Mouse (Mus musculus) MEL (cell line): ENCODE results near the gene Iqsec1. TPM values are rescaled to one million over a fixed set of nuclear protein-coding genes. Genes with fewer than 3 reads are reported as not detected.

Experiments
- DNase-seq: peaks from one replicate; pipeline ENCODE4 v3.0.0; 2011; ENCODE audit warnings: low read depth, low spot score
- H3K27ac ChIP-seq: 2 replicates; pipeline ENCODE4 v1.5.1; 2012; ENCODE audit warnings: low read depth, mild to moderate bottlenecking, control low read depth, low read length, moderate library complexity; ENCODE audit not compliant: control insufficient read depth
- H3K27me3 ChIP-seq, 2 experiments: fragments of 150-350 bp in 1 of 2; sonication (generic) in 1 of 2; 2 replicates each; pipeline ENCODE4 v1.6.1; 2012; ENCODE audit warnings: low read length in 2 of 2, mild to moderate bottlenecking in 2 of 2, improper control_type of control experiment in 1 of 2, moderate library complexity in 1 of 2; ENCODE audit not compliant: insufficient read depth in 2 of 2, control insufficient read depth in 1 of 2
- H3K36me3 ChIP-seq, 2 experiments: 2 replicates each; pipeline ENCODE4 v1.6.1; 2012 to 2014; ENCODE audit warnings: low read length in 2 of 2, improper control_type of control experiment in 1 of 2, inconsistent platforms in 1 of 2, mild to moderate bottlenecking in 1 of 2; ENCODE audit not compliant: insufficient read depth in 2 of 2, control insufficient read depth in 1 of 2
- H3K4me1 ChIP-seq, 2 experiments: fragments of 150-350 bp in 1 of 2; sonication (generic) in 1 of 2; 2 replicates each; pipeline ENCODE4 v1.6.1; 2012; ENCODE audit warnings: low read length in 2 of 2, improper control_type of control experiment in 1 of 2, mild to moderate bottlenecking in 1 of 2; ENCODE audit not compliant: insufficient read depth in 2 of 2, control insufficient read depth in 1 of 2
- H3K4me3 ChIP-seq, 2 experiments: fragments of 150-350 bp in 1 of 2; sonication (generic) in 1 of 2; 2 replicates each; pipeline ENCODE4 v1.5.1; 2012; ENCODE audit warnings: low read depth in 2 of 2, low read length in 2 of 2, mild to moderate bottlenecking in 2 of 2, moderate library complexity in 2 of 2, control low read depth in 1 of 2, improper control_type of control experiment in 1 of 2; ENCODE audit not compliant: control insufficient read depth in 1 of 2, insufficient read depth in 1 of 2
- H3K79me2 ChIP-seq: 2 replicates; pipeline ENCODE4 v1.6.1; 2012; ENCODE audit warnings: mild to moderate bottlenecking, low read length, moderate library complexity; ENCODE audit not compliant: control insufficient read depth, poor library complexity, insufficient read depth
- H3K9ac ChIP-seq: 2 replicates; pipeline ENCODE4 v1.6.1; 2012; ENCODE audit warnings: low read depth, mild to moderate bottlenecking, control low read depth, low read length, moderate library complexity; ENCODE audit not compliant: control insufficient read depth, poor library complexity, severe bottlenecking
- H3K9me3 ChIP-seq: fragments of 150-350 bp; sonication (generic); replicated peaks from 2 replicates; pipeline ENCODE4 v1.6.1; 2012; ENCODE audit warnings: mild to moderate bottlenecking, low read length, improper control_type of control experiment, moderate library complexity; ENCODE audit not compliant: insufficient read depth
- E2F4 ChIP-seq: IDR thresholded peaks from 2 replicates; pipeline ENCODE4 v1.6.1; 2011; ENCODE audit warnings: low read depth, low read length, improper control_type of control experiment, borderline replicate concordance
- ELF1 ChIP-seq: IDR thresholded peaks from 2 replicates; pipeline ENCODE4 v1.6.1; 2014; ENCODE audit warnings: low read depth, mild to moderate bottlenecking, inconsistent platforms, low read length, improper control_type of control experiment, moderate library complexity
- EP300 ChIP-seq, 2 experiments: IDR thresholded peaks; 2 replicates each; pipeline ENCODE4 v1.6.1; 2011; ENCODE audit warnings: improper control_type of control experiment in 2 of 2, low read length in 2 of 2, low read depth in 1 of 2, mild to moderate bottlenecking in 1 of 2
- ETS1 ChIP-seq: IDR thresholded peaks from 2 replicates; pipeline ENCODE4 v1.6.1; 2012; ENCODE audit warnings: low read depth, mild to moderate bottlenecking, inconsistent platforms, low read length, improper control_type of control experiment, moderate library complexity
- GABPA ChIP-seq: IDR thresholded peaks from 2 replicates; pipeline ENCODE4 v1.6.1; 2012; ENCODE audit warnings: low read depth, mild to moderate bottlenecking, inconsistent platforms, low read length, improper control_type of control experiment, moderate library complexity
- KAT2A ChIP-seq: conservative IDR thresholded peaks from 2 replicates; pipeline ENCODE4 v1.6.1; 2012; ENCODE audit warnings: low read depth, low read length, improper control_type of control experiment, inconsistent platforms
- MAFK ChIP-seq: IDR thresholded peaks from 2 replicates; pipeline ENCODE4 v1.6.1; 2011; ENCODE audit warnings: low read depth, mild to moderate bottlenecking, low read length, improper control_type of control experiment, borderline replicate concordance
- MAX ChIP-seq: IDR thresholded peaks from 2 replicates; pipeline ENCODE4 v1.6.1; 2011; ENCODE audit warnings: low read length, improper control_type of control experiment
- MXI1 ChIP-seq: IDR thresholded peaks from 2 replicates; pipeline ENCODE4 v1.6.1; 2011; ENCODE audit warnings: mild to moderate bottlenecking, low read depth, low read length, improper control_type of control experiment
- MYC ChIP-seq: IDR thresholded peaks from 2 replicates; pipeline ENCODE4 v1.6.1; 2011; ENCODE audit warnings: low read depth, mild to moderate bottlenecking, low read length, improper control_type of control experiment, moderate library complexity
- NELFE ChIP-seq: IDR thresholded peaks from 2 replicates; pipeline ENCODE4 v1.6.1; 2011; ENCODE audit warnings: low read depth, low read length, improper control_type of control experiment
- POLR2AphosphoS5 ChIP-seq: IDR thresholded peaks from 2 replicates; pipeline ENCODE4 v1.6.1; 2012; ENCODE audit warnings: low read depth, borderline replicate concordance, mild to moderate bottlenecking, inconsistent platforms, low read length, moderate library complexity, mixed read lengths
- RCOR1 ChIP-seq: IDR thresholded peaks from 2 replicates; pipeline ENCODE4 v1.6.1; 2012; ENCODE audit warnings: low read depth, mild to moderate bottlenecking, inconsistent platforms, low read length, improper control_type of control experiment
- SIN3A ChIP-seq: IDR thresholded peaks from 2 replicates; pipeline ENCODE4 v1.6.1; 2012; ENCODE audit warnings: low read length, improper control_type of control experiment, inconsistent platforms
- TBP ChIP-seq: IDR thresholded peaks from 2 replicates; pipeline ENCODE4 v1.8.0; 2011; ENCODE audit warnings: low read depth, low read length, improper control_type of control experiment
- TCF12 ChIP-seq: IDR thresholded peaks from 2 replicates; pipeline ENCODE4 v1.6.1; 2014; ENCODE audit warnings: low read depth, mild to moderate bottlenecking, inconsistent platforms, low read length, improper control_type of control experiment, moderate library complexity
- UBTF ChIP-seq: IDR thresholded peaks from 2 replicates; pipeline ENCODE4 v1.6.1; 2012; ENCODE audit warnings: low read depth, mild to moderate bottlenecking, inconsistent platforms, low read length, improper control_type of control experiment, moderate library complexity, borderline replicate concordance; ENCODE audit not compliant: insufficient read depth
- USF1 ChIP-seq: IDR thresholded peaks from 2 replicates; pipeline ENCODE4 v1.6.1; 2014; ENCODE audit warnings: low read depth, mild to moderate bottlenecking, inconsistent platforms, low read length, improper control_type of control experiment, moderate library complexity
- ZMIZ1 ChIP-seq: IDR thresholded peaks from 2 replicates; pipeline ENCODE4 v1.6.1; 2012; ENCODE audit warnings: low read depth, mild to moderate bottlenecking, inconsistent platforms, low read length, improper control_type of control experiment, moderate library complexity
- polyA plus RNA-seq, 2 experiments: library from polyadenylated mRNA; stranded (reverse) in 1 of 2; unstranded in 1 of 2; fragments of >175 nt in 1 of 2; fragments of >200 nt in 1 of 2; gene quantifications; 2 replicates each; pipeline versions ENCODE4 v1.2.1 to v1.2.4; 2012; ENCODE audit warnings: low replicate concordance in 2 of 2, low read depth in 1 of 2; ENCODE audit not compliant: insufficient read length in 2 of 2, insufficient read depth in 1 of 2, missing spikeins in 1 of 2
- total RNA-seq: library from RNA; depleted of rRNA; stranded (reverse); fragments of 300-350 nt; gene quantifications from 2 replicates; pipeline ENCODE4 v1.2.3, GENCODE M21; 2012

Iqsec1 gene
- total and polyA plus RNA-seq, 3 experiments = 14.8 to 73.4 (median 30.8) TPM

DNA sequence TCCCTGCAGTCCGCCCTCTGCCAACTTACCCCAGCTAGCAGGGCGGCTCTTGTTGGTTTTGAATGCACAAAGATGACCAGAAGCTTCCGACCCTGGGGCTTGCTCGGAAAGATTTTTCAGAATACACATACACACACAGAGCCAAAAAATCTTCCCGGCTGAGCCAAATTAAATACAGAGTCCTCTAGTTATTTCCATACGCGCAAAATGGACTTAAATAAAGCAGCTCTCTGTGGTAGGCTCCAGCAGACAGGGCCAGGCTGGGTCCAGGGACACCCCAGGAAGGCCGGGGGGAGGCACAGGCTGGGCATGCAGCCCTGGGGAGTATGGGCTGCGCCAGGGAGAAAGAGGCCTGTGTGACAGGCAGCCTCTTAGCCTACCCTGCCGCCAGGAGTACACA lies 282.0 kb downstream of the Iqsec1 start:
- Histone ChIP-seq H3K27me3 (no peaks in the 10 kb centered on the region), H3K4me1 (peaks cover 10 to 46% of the 10 kb centered on the region in 2 experiments), H3K36me3 (peaks cover 0 to 23% of the 10 kb centered on the region in 2 experiments; a peak in 2 of 4 replicates), H3K9ac (no peak overlapping the region), H3K9me3 (no peaks in the 10 kb centered on the region), H3K27ac (no peak overlapping the region), H3K4me3 (no peak overlapping the region), H3K79me2 (peaks cover 10% of the 10 kb centered on the region)
- TF ChIP-seq USF1 (no peak), TBP (no peak), ETS1 (no peak)
- DNase-seq = no peak

DNA sequence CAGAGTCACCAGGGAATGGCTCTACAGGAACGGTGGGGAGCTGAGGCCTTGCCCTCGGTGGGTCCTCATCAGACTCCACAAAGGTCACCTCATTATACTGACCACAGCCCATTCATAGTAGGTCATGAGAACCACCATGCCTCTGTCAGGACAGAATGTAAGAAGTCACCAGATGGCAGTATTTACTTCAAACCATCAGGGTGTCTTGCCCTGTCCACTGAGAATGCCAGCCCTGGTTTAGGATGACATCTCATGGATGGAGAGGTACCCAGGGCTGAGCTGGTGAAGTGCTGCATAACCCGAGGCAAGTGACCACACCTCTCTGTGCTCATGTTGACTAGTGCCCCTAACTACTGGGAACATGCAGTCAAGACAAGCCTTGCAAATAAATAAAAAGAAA lies 282.7 kb downstream of the Iqsec1 start:
- TF ChIP-seq ELF1 (no peak), EP300 (IDR thresholded peaks at IDR 0.05; ENCODE audit: low read depth in 1 of 2, low read length in 2 of 2) (no peak), MAFK (no peak), TBP (no peak), GABPA (no peak), SIN3A (no peak), UBTF (no peak)
- no peak overlapping the region for H3K27ac ChIP-seq
- no peaks in the 10 kb centered on the region for H3K9me3 ChIP-seq
- peaks cover 10% of the 10 kb centered on the region for H3K79me2 ChIP-seq
- H3K27me3 ChIP-seq = no peaks in the 10 kb centered on the region
- peaks cover 13 to 52% of the 10 kb centered on the region in 2 experiments for H3K4me1 ChIP-seq
- no peak overlapping the region for H3K9ac ChIP-seq
- no peak for DNase-seq
- H3K4me3 ChIP-seq = no peak overlapping the region
- H3K36me3 ChIP-seq = peaks cover 0 to 23% of the 10 kb centered on the region in 2 experiments; a peak in 2 of 4 replicates

DNA sequence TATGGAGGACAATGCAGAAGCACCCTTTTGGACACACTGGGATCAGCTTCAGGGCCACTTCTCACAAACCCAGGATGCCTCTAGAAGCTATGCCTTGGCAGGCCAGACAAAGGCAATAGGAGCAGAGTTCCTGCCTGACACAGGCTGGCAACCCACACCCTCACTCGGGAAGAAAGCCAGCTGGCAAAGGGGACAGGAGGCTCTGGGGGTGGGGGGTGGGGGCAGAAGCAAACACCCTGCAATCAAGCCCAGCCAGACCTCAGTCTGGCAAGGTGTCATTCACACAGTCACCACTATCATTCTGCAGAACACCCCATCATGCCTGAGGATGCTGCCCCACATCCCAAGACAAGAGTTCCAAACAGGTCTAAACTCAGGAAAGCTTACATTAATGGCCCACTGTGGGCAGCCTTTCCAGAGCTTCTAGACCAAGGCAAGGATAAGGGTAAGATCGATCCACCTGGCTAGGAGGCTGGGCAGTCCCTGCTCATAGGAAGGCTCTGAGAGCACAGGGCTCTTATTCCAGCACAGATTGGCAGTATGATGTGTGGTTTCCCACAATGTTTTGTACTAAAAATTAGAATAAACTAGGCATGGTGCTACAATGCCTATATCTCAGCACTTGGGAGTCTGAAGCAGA lies 283.7 kb downstream of the Iqsec1 start:
- no peaks in the 10 kb centered on the region for H3K9me3 ChIP-seq
- no peak overlapping the region for H3K9ac ChIP-seq
- H3K4me3 ChIP-seq = no peak overlapping the region
- peaks cover 13 to 48% of the 10 kb centered on the region in 2 experiments for H3K4me1 ChIP-seq
- DNase-seq = no peak
- TF ChIP-seq POLR2AphosphoS5 (no peak), EP300 (IDR thresholded peaks at IDR 0.05; ENCODE audit: low read depth in 1 of 2, low read length in 2 of 2) (peak; percentile 56 to 64), E2F4 (no peak), MYC (no peak), MAX (no peak), ZMIZ1 (no peak), TBP (no peak), NELFE (no peak), RCOR1 (no peak), ELF1 (no peak), KAT2A (0 out of 2 replicates have a peak, but pooled peaks have one; percentile 21), TCF12 (peak; percentile 72; the same call in 1 of the 2 replicates), UBTF (no peak), MXI1 (no peak), GABPA (no peak)
- no peaks in the 10 kb centered on the region for H3K27me3 ChIP-seq
- no peak overlapping the region for H3K27ac ChIP-seq
- peaks cover 10% of the 10 kb centered on the region for H3K79me2 ChIP-seq
- H3K36me3 ChIP-seq = peaks cover 0 to 20% of the 10 kb centered on the region in 2 experiments; a peak in 2 of 4 replicates
